Mouse (Mus musculus) megakaryocyte-erythroid progenitor cell, adult 5-6 weeks (primary cell): ENCODE measurements at regions not wholly inside any gene's neighbourhood (a gene's known extent, or its start where the extent isn't known, plus 50 kb on each side); places are given as distances from the start of the nearest gene placed in this dataset.

Experiments
- ATAC-seq: replicated peaks from 2 replicates; pipeline ENCODE4 v1.8.0; 2016; ENCODE audit warnings: mild to moderate bottlenecking, inconsistent platforms; ENCODE audit not compliant: severe bottlenecking, poor library complexity, low FRiP score, low TSS enrichment

DNA sequence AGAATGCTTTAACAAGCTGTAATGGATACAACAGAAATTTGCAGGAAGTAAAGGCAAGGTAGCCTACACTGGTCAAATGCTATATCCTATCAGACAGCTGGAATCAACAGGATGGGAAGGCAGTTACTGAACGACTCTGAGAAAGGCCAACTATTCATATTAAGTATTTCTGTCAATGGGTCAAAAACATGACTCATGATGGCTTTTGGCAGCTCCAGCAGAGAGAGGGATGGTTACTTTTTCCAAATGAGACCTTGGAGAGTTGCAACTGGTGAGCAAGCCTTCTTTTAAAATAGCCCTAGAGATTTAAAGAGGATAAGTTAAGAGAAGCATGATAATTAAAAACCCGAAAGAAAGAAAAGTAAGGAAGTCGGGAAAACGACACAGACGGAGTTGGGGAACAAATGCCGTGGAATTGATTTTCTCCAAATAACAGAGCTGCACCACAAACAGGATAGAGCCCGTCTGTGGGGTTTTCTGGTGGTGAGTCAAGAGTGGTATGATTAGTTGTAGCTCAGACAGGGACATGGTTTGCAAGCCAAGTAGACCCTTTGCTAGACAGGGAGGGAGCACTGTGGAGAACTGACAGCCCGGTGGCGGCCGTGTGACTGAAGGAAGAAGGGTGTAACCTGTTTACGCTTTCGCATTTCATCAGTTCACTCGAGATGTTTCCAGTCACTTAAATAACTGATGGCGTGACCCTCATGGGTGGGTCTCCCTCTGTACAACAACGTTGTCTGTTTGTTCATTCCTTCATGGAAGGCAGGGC is 3638.1 kb upstream of the Gm7489 start:
- ATAC-seq: no peak

- ATAC-seq: peak; percentile 99
Observed at GRCm38 (mm10) chr15:50260057-50260456, 3624.6 kb upstream of the Gm7489 start.

DNA sequence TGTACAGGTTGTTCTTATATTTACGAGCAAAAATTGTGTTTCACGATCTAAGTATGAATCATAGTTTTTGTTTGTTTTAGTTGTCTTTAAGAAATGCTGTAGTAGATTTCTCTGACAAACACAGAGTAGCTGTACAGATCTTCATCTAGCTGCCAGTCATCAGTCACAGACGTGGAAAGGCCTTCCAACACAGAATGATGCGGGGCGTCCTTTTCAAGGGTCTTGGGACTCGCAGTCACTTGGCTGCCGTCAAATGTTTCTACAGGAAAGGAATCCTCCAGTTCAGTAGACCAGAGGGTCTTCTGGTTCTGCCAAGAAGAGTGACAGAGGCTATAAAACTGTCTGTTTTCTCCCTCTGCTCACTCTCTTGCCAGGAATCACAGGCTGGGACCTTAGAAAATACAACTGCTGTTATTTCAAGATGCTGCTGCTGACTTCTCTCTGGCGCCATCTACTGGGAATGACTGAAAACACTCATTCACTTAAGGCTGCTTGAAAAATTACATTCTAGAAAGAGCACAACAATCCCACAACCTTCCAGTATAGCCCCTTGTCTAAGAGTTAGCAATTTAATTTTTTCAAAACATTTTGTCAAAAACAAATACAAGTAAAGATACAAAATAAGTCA is 3623.3 kb upstream of the Gm7489 start:
- ATAC-seq: peak; percentile 83

GRCm38 (mm10) chr15:50267542-50267941 is 3617.2 kb upstream of the Gm7489 start:
- ATAC-seq: no peak

DNA sequence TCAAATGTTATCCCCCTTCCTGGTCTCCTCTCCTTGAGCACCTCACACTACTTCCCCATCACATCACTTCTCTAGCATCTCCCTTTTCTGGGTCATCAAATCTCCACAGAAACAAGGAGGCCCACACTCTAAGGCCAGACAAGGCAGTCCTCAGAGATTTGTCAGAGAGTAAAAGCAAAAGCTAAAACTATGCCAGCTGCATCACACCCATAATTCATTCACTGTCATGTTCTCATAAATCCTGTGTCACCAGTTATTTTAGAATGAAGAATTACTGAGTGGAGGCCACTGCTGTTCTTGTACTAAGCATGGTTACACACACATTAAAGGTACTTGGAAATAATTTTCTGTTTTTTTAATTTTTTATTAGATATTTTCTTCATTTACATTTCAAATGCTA is 3613.1 kb upstream of the Gm7489 start:
- ATAC-seq: no peak

GRCm38 (mm10) chr15:50282576-50282975 is 3602.1 kb upstream of the Gm7489 start:
- no peak for ATAC-seq

- ATAC-seq: no peak
Observed at GRCm38 (mm10) chr15:50283491-50283890, 3601.2 kb upstream of the Gm7489 start.

GRCm38 (mm10) chr15:50301831-50302230 is 3582.9 kb upstream of the Gm7489 start:
- ATAC-seq: no peak

- no peak for ATAC-seq
Observed at GRCm38 (mm10) chr15:50304085-50304484, 3580.6 kb upstream of the Gm7489 start.

GRCm38 (mm10) chr15:50320796-50321195 is 3563.9 kb upstream of the Gm7489 start:
- no peak for ATAC-seq

DNA sequence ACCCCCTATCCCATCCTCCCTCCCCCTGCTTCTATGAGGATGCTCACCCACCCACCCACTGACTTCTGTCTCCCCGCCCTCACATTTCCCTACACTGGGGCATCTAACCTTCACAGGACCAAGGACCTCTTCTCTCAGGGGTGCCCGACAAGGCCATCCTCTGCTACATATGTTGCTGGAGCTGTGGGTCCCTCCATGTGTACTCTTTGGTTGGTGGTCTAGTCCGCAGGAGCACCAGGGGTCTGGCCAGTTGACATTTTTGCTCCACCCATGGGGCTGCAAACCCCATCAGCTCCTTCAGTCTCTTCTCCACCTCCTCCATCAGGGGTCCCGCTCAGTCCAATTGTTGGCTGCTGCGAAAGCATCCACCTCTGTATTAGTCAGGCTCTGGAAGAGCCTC is 3539.2 kb upstream of the Gm7489 start:
- no peak for ATAC-seq

- no peak for ATAC-seq
Observed at GRCm38 (mm10) chr15:50346953-50347352, 3537.8 kb upstream of the Gm7489 start.

GRCm38 (mm10) chr15:50360033-50360988 is 3524.4 kb upstream of the Gm7489 start:
- ATAC-seq: no peak

- peak; percentile 85 for ATAC-seq
Observed at GRCm38 (mm10) chr15:50361334-50361733, 3523.4 kb upstream of the Gm7489 start.

DNA sequence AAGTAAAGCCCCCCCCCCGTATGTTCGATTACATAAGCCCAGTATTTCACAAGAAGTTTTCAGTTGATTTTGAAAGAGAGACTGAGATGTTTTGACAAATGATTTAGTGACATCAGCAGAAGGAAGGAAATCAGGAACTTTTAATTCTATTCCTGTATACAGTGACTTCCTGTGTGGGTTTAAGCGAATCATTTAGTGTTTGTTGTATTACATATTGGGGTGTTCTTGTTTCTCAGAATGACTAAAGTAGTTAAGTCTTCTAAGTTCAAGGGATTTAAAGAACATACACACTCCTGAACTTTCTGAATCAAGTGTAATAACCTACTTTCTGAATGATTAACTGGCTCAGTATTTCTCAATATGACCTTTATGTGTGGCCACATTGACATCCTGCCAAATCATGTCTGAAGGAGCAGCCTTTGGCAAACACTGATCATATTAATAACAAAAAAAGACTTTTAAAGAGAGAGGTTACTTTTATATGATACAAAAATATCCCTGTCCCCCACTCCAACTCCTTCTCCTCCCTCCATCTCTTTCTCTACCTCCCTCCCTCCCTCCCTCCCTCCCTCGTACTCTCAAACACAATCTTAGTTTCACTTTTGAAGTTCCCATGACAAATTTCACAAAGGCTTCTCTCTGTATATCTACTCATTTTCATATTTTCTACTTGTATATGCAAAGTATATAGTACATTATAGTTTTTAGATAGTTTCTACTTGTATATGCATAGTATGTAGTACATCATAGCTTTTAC is 3522.8 kb upstream of the Gm7489 start:
- peak; percentile 61; the same call in 1 of the 2 replicates for ATAC-seq

DNA sequence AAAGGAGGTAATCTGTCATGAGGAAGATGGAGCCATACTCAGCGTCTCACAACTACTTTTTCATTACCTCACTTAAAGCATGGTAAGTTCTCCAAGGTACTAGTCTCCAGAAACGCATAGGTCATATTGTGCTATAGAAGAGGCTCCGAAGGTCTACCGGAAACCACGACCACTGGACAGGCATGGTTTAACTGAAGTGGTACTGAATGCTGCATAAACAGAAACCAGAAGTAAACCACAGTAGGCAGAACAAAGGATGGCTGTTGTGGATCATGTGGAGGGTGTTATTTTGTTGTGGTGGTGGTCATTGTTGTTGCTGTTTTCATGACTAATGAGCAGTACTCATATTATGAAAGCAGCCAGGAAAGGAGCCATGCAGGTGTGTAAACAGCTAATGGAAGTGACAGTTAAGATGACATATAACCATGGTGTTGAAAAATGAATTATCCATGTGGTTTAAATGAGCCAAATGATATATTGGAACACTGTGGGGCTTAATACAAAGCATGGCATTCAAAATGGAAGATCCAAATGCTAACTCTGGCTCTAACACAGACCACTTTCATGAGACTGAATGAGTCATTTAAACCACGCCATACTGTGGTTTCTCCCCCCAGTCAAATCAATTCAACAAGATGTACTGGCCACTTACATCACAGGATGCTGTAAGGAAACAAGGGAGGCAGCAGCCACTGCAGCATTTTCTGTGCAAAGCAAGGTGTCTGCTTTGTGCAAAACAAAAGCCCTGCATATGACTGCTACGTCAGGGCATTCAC is 3484.5 kb upstream of the Gm7489 start:
- no peak for ATAC-seq

GRCm38 (mm10) chr15:50401386-50401785 is 3483.3 kb upstream of the Gm7489 start:
- ATAC-seq: no peak

- ATAC-seq: no peak
Observed at GRCm38 (mm10) chr15:50402551-50402950, 3482.2 kb upstream of the Gm7489 start.

GRCm38 (mm10) chr15:50403883-50404282 is 3480.8 kb upstream of the Gm7489 start:
- no peak for ATAC-seq
